Mouse (Mus musculus): ENCODE results near the gene Jmjd1c.
"Not testable (repeated sequence)": the region's sequence is repeated elsewhere in the genome, so short reads cannot be mapped to it uniquely, and the experiment has no call there.

The Jmjd1c gene

DNA sequence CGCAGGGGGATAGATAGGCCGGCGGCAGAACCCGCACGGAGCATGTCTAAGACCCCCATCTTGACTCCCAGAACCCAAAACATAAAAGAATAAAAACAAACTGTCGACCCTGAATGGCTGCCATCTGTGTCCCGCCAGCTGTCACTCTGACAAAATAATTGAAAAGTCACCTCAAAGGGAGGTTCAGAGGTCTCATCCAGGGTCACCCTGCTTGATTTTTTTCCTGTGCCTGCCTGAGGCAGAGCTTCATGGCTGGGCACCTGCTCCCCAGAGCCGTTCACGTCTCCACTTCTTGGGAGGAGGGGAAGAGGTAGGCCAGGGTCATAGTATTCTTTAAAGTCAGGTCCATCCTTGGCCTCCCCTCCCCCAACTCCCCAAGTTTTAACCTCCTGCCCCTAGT lies 8.6 kb downstream of the Jmjd1c start:
- no peak for DNase-seq

DNA sequence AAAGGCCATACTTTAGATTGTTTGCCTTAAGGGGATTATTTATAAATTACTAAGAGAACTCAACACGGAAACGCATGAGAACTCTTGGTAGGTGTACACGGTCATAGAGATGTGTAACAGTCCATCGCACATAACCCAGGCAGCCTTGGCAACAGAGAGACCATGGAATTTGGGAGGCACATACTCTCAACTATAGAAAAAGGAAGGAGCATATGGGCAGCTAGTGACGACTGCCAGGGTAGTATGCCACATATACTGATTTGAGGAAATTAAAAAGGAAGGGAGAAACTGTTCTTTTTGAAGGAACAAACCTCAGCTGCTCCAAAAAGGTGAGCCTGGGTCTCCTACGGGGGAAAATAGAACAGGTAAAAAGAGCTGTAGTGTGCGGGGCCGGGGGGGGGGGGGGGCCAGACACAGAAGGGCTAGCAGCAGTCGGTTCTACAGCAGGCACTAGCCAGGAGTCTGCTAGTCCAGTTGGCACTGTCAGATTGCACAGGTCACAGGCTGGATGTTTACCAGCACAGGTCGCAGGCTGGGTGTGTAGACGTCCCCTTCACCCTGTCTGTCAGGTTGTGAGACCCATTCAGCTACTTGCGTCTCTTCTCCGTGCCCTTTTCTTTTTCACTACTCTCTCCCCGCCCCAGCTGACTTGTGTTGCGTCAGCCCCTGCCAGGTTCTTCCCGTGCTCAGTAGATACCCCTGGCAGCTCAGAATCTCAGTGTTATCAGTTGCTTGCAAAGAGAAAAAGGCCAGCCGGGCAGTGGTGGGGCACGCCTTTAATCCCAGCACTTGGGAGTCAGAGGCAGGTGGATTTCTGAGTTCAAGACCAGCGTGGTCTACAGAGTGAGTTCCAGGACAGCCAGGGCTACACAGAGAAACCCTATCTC lies 9.6 kb downstream of the Jmjd1c start:
- DNase-seq: no peak

DNA sequence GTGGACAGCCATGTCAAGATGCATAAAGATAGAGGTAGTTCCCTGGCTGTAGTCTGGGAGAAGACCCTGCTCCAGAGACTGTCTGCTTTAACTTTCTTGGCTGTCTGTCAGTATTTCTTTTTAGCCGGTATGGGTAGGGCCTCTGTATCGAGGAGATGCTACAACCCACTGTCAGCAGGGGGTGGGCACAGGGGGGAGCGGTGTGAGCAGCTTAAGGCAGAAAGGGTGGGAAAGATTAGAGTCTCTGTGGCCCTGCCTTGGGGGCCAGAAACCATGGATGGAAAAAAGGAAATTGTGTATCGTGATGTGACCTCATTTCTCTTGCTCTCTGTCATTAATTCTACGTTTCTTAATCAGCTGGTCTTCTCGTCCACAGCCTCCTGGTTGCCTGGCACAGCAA lies 10.5 kb downstream of the Jmjd1c start:
- DNase-seq: no peak

DNA sequence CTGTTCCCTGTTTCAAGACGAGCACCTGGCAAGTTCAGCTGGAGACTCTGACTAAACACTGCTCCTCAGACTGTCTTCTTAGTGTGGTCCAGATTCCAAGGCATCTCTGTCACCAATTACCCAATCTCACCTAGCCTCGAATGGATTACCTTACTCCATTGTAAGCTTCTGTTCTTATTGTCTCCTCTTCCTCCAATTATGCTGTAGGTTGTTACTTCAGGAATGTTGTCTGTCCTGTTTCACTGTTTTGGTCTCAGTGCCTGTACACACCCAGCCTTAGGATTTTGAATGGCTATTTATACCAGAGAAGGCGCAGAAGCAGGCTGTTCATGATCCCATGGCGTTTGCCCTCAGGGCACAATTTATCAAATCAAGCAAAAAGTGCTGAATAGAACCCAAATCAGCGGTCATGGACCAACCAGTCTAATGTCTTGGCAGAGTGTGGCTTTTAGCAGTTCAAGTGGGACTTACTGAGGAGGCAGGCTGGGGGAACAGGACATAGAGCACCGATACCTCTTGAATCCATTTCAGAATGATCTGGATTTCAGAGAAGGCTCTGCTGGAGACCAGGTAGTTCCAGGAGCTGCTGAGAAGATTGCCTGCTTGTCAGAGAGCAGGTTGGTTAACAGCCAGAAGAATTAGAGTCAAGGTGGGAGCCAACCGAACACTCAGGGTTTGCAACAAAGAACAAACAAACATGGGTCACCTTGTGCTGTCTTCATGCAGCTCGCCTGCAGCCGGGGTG lies 11.3 kb downstream of the Jmjd1c start:
- no peak for DNase-seq

DNA sequence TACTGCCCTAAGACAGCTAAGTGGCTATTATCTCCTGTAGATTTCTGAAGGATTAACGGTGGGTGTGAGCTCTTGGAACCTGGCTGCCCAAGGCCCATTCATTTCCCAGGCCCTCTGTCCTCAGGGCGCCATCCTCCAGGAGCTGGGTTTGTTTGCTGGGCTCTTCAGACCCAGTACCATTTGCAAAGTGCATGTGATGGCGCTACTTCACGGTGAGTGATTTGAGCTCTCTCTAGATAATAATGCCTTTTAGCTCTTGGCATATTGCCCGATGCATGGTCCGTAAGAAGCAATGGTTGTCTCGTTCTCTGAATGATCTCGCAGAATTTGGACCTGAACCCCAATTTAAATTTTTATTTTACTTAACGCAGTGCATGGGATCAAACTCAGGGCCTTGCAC lies 12.2 kb downstream of the Jmjd1c start:
- DNase-seq: no peak

DNA sequence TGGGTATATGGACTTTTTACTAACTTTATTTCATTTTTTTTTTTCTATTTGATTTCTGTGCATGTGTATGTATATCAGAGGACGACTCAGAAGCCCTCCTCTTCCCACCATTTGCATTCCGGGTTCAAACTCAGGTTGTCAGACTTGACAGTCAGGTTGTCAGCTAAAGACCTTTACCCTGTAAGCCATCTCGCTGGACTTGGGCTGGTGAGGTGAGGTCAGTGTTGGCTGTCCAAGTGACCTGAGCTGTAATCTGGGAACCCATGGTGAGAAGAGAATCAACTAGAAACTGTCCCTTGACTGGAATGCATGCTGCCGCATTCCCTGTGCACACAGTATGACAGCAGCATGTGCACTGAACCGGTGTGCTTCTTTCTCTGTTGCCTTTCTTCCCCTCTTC lies 13.7 kb downstream of the Jmjd1c start:
- no peak for DNase-seq

DNA sequence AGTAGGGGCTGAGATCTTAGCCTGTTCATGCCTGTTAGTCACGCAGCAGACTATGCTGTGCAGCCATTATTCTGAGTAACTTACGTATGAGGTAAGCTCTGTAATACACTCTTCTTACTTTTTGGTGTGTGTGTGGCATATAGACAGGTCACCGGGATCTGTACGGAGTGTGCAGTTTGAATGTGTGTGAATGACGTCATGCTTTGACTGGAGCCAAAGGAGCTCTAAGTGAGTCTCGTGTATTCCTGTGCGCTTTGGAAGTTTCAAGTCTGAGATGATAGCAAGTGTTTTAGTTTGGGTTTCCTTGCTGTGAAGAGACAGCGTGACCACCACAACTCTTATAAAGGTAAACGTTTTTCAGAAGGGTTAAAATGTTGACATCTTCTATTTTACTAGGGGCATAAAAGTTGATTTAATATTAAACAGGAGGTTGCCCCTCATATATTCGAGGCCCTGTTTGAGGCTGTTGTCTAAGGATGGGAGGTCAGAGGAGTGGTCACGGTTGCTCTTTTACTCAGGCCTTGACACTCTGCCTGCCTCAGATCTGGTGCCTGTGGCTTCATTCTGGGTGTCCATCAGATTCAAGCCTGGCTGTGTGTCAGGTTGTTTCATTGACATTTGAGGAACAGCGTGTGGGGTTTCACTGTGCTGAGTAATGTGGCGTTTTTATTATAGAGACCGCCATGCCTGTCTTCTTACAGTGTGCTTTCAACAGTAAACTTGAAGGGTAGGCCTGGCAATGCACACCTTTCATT lies 15.3 kb downstream of the Jmjd1c start:
- DNase-seq: no peak

DNA sequence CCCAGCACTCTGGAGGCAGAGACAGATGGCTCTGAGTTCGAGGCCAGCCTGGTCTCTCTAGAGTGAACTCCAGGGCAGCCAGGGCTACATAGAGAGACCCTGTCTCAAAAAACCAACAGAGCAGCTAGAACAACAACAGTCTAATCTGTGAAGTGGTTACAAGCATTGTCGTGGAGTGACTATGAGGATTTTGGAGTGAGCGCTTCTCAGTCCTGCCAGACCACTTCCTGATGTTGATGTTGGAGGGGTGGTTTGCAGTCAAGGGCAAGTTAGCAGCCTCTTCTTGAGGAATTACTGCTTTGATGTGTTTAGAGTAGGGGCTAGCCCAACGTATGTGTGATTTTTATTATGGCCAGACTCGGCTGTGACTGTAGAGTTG lies 15.9 kb downstream of the Jmjd1c start:
- no peak for DNase-seq

DNA sequence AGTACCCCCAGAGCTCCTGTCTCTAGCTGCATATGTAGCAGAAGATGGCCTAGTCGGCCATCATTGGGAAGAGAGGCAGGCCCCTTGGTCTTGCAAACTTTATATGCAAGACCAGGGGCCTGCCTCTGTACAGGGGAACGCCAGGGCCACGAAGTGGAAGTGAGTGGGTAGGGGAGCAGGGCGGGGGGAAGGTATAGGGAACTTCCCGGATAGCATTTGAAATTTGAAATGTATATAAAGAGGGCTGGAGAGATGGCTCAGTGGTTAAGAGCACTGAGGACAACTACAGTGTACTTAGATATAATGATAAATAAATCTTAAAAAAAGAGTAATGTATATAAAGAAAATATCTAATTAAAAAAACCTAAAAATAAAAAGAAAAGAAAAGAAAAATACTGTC lies 17.0 kb downstream of the Jmjd1c start:
- DNase-seq: not testable (repeated sequence)

DNA sequence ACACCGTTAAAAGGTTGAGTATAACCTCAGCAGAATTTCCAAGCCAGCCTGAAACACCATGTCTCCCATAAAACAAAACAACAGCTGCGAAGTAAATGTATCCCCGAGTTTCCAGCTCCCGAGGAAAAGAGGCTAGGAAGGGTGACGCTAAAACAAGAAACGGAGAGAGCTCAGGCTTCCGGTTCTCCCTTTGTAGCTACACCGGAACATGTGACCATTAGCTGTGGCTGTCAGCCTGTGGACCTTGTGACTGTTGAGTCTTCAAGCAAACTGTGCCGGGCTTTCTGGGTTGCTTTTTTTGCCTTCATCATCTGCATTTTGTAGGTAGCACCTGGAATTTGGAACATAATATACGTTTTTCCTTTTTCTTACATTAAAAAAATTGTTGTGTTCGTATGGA lies 17.9 kb downstream of the Jmjd1c start:
- DNase-seq: no peak

DNA sequence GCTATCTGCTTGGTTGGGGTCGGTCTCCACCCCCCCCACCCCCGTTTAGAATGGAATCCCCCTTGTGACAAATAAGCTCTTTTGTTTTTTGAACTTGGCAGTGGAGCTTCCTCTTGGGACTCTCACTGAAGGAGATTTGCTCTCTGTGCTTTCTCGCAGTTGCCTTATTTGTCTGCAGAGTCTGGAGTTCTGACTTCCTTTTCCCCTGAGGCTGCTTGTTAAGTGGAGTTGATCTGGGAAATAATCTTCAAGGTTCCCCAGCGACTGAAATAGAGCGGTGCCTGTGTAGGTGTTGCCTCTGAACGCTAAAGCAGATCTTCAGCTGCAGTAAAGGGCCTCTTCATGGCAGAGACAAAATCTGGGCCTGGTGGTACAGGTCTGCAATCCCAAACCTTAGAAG lies 19.2 kb downstream of the Jmjd1c start:
- DNase-seq: no peak

DNA sequence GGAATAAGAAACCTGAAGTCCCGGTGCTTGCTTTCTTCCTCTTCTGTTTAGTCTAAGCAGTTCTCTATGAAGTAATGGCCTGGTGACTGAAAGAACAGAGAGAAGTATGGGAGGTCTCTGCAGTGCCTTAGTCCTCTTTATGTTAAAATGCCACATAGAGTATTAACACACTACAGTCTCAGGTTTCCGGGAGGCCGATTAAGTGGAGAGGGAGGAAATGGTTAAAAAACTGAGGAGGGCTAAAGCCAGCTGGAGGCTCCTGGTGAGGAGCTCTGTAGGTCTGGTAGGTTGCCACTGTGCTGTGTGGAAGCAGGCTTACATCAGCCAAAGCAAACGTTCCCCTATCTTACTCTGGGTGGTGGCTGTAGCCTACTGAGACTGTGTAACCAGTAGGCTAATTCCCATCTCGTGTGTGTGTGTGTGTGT lies 19.8 kb downstream of the Jmjd1c start:
- DNase-seq: no peak

DNA sequence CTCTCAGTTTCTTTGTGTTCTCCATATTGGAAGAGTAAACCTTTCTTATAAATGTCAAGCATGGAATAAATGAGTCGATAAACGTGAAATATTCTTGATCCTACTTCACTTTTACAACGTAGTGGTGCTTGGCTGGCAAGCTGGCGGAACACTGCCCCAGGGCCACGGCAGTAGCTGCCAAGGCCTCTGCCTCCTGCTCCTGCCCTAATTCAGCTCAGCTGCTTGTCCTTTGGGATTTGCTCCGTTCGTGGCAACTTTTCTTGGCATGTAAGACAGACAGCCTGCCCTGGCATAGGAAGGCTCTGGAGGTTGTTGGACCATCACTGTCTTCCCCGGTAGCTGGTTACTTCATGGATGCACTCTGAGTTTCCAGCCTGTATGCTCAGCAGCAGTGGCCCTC lies 20.3 kb downstream of the Jmjd1c start:
- DNase-seq: peak in 1 of 2 experiments; percentile 43

DNA sequence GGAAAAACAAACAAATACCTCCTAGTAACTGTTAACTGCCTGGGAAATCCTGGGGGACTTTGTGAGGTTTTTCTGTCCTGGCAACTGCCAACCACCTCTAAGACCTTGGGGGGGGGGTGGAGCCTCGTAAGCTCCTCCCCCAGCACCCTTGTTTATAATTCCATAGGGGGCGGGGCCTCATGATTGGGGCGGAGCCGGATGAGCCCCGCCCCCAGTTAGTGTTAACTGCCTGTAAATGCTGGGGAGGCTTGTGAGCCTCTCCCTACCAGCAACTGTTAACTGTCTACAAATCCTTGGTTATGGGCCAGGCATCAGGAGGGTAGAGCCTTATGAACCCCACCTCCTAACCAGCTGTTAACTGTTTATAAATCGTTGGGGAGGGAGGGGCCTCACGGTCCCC lies 23.4 kb downstream of the Jmjd1c start:
- DNase-seq: no peak

DNA sequence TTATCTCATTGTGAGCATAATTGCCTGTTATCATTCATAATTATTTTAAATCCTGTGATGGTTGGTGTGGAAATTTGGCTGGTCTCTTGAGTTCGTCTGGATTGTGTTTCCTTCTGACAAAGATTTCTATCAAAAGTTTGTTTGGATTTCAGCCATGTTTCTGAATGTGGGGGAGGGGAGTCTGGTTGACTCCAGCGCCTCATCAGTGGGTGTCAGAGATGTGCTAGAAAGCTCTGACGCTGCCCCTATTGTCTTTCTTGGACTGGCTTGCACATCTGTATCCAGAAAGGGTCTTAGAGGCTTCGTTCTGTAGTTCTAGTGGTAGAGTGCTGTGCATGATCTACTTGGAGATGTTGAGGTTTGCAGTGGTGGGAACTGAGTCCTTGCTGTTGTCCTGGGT lies 24.3 kb downstream of the Jmjd1c start:
- no peak for DNase-seq

DNA sequence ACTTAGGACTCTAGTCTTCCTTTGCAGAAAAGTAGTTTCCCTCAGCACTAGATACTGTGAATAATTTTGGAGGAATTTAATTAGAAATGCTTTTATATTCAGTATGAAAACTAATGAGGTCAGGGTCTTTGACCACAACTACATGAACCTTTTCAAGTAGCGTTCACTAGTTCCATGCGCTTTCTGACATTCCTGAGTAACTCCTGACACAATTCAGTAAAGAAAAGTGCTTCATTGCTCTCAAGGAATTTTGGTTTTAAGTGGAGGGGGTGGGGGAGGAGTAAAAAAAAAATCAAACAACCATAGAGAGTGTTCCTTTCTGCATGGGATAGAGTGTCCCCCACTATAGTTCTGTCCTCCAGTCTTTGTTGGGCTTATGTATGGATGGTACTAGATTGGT lies 24.7 kb downstream of the Jmjd1c start:
- no peak for DNase-seq

DNA sequence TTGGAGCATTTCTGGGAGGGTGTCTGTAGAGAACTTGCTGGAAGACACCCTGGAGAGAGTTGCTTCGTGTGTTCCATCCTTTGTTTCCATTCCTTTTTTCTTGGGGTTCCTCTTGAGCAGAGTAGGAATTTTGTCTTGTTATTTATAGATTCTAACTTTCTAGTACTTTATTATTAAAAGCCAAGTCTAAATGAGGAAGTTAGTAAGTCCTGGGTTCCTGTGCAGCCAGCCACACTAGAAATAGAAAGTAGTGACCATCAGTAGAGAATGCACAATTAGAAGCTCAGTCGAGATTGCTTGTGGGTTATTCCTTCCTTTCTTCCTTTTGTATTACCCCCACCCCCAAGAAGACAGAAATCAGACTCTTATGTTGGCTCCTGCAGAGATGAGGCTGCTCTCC lies 27.8 kb downstream of the Jmjd1c start:
- no peak for DNase-seq

DNA sequence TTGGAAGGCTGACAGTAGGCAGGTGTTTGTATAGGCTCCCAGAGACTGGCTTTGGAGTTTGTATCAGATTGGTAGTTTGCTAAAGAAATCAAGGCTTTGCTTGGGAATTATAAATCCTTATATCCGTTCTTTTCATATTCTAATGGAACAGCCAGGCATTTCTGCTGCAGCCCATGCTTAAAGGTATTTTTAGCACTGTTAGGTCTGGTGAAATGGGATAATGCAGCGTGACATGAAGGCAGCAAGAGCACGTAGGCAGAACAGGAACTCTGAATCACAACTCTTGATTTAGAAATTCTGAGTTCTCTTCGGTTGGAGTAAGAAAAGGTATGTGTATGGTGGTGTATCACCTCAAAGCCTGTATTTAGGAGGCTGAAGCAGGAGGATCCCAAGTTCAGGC lies 28.2 kb downstream of the Jmjd1c start:
- no peak for DNase-seq

DNA sequence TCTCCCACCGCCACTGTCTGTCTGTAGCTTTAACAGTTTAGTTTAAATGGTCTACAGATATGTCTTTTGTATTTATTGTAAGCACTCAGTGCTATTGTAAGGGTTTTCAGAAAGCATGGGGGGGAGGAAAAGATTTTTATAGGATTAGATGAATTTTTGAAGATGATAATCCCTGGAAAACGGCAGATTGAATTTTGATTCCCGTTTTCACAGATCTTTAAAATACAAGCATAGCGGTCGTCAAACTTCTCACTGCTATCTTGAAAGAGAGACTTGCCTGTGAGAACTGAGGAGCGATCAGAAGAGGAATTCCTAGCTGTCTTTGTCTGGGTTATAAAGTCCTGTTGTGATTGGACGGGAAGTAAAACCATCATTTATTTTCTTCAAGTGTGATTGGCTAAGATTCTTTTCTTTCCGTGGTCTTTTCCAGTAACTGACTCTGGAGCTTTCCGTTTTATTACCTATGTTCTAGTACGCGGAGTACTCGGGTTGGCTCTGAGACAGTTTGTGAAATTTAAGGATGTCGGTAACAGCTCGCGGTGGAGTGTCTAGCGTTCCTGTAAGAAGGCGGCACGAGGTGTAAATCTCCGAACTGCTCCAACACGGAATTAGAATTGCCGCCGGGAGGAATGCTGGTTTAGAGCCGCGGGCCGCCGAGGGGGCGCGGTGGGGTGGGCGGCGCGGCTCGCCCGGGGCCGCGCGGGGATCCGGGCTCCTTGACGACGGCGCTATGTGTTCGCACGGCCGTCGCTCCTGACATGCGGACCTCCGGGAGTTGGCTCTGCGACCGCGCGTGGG lies 30.3 kb downstream of the Jmjd1c start:
- peak; percentile 60 to 75 for DNase-seq

DNA sequence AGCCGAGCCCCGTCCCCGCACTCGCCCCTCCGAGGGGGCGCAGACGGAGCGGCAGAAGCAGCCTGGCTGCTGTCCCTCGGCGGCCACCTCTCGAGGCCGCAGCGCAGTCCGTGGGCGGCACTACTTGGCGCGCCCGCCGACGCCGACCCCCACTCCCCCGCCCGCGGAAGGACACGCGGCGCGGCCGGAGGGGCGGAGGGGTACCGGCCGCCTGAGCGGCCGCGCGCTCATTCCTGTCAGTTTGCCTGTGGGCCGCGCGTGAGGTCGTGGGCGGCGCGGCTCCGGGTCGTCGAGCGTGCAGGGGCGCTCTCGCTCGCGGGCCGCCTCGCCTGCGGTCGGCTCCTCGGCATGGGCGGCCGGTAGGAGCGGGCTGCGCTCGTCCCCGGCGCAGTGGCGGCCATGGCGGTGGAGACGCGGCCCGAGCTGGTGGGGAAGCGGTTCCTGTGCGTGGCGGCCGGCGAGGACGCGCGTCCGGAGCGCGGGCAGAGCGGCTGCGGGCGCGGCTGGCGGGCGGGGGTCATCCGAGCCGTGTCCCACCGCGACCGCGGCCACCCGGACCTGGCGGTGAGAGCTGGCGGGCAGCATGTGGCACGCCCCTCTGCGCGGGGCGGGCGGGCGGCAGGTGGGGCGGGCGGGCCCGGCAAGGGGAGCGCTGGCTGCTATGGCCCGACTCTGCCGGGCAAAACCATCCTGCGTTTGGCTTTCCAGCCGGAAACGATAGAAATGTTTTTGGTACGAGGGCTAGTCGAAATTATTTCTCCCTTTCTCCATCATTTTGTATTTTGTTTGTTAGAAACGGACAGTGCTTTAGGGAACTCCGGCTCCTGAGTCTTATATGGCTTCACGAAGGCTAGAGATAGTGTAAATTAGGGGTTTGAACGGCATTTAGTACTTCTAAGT lies 31.2 kb downstream of the Jmjd1c start:
- peak; percentile 65 to 81 for DNase-seq

DNA sequence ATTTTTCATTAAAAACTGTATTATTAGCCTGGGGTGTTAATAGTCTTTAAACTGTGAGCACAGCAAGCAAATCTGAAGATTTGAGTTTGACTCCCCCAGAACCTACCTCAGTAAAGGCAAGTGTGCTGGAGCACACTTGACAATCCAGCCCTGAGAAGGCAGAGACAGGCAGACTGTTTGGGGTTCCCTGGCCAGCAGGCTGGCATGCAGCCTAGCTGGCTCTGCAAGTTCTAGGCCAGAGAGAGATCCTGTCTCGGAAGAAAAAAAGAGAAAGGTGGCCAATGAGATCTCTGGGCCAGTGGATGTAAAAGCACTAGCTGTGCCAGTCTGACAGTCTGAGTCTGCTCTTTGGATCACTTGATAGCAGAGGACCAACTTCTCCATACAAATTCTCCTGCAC lies 33.6 kb downstream of the Jmjd1c start:
- DNase-seq: no peak

DNA sequence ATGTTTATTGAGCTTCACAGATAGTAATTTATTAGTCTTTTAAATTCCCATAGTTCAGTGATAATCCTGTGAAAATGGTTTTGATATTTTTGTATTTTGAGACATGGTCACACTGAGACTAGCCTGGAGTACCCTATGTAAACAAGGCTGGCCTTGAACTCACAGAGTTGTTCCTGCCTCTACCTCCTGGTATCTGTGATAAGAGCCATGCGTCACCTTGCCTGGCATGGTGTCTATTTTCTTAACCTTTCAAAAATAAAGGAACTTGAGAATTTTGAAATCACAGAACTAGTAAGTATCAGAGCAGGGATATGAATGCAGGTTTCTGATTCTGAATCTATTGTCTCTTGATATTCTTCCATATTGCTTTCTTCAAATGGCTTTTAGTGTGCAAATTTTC lies 35.8 kb downstream of the Jmjd1c start:
- no peak for DNase-seq
